Mouse (Mus musculus) layer of hippocampus, postnatal 10 days (tissue): ENCODE measurements around the gene Olfr866. TPM values are rescaled to one million over a fixed set of nuclear protein-coding genes. Genes with fewer than 3 reads are reported as not detected.

ENCODE experiments used
- DNase-seq, 2 experiments: peaks; one replicate each; pipeline ENCODE4 v3.0.0; 2021; ENCODE audit warnings: low spot score in 2 of 2
- long read RNA-seq: library from polyadenylated mRNA; stranded (forward); transcript quantifications from one replicate; pipeline ENCODE4 v2.0.0, GENCODE M21; 2023
- microRNA-seq, 2 experiments: library from miRNA; unstranded; fragments of <30 nt; microRNA quantifications; one replicate each; pipeline ENCODE4 v1.2.0; 2021
- total RNA-seq, 2 experiments: library from RNA; stranded (reverse); gene quantifications; 2 replicates each; pipeline ENCODE4 v1.2.3; 2021

Gene Olfr866
- not detected for total RNA-seq
- long read RNA-seq: 0 reads

DNA sequence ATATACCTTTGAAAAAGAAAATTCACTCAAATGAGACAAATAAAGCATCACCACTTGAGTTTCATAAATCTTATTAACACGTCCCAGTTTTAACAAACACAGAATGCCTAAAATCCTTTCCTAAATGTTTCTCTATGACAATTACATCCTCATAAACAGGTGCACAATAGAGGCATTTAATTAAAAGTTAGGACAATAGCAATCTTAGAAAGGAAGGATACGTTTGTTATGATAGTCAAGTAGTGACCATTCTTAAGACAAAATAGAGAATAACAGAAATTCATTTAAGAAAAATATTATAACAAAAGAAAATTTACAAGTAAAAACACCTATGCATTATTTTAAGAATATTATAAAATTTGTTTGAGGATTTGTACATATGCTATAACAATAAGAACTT, at the start of gene Olfr866:
Gene Olfr866 (minus strand): TSS at position 101 of the 400 bp plus-strand sequence.
- no peak for DNase-seq

DNA sequence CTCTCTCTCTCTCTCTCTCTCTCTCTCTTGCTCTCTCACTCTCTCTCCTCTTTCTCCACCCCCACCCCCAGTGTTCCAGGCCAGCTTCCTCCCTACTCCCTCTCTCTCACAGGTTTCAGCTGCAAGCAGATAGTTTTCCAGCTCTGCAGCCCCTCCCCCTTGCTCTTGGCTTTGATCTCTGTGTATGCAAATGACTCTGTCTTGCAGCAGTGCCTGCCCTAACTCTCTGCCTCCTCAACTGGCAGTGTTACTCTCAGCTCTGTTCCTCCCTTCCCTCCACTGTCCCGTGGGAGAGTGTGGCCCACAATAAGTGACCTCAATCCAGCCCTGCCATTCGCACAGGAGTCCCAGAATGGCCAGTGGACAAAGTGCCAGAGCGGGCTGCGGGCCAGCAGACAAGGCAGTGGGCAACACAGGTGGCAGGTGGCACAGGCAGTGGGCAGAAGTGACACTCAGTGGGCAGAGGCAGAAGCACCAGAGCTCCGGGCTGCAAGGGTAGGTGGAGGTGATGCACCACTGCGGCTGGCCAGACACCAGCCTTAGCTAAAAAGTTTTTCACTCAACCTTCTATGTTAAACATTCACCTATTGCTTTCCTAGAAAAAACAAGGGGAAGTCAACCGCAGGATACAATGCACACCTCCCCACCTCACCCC, 45.8 kb upstream of the Olfr866 start:
- DNase-seq: no peak

DNA sequence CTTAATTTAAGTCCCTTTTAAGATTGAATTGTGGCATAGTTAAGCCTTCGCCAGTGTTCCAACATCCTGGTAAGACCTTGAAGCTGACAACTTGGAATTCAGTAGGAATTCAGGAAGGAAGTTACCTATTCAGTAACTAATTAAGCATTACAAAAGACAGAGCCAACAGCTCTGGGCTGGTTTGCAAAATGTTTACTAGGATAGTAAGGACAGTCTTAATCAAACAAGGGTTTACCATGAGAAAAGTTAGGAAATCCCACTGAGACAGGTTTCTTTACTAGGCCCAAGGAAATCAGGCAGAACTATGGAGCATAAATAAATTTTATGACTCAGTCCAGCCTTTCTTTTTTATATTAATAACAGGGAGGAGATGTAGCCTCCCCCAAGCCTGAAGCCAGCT, 43.5 kb upstream of the Olfr866 start:
- no peak for DNase-seq

DNA sequence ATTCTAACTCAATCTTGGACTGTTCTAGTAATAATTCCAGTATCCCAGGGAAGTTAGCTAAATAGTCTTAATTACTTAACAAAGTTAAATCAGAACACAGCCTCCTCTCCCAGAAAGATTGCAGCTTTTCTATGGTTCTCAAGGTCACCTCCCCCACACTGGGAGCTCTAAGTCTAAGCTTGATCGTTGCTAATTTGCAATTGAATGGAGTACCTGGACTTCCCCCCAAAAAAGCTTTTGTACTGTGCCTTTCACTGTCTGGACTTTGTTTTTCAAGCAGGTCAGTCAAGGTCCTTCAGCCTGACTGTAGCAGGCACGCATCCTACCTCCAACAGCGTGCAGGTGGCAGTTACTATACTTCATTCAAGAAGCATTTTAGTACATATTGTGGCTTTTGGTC, 42.4 kb upstream of the Olfr866 start:
- no peak for DNase-seq

DNA sequence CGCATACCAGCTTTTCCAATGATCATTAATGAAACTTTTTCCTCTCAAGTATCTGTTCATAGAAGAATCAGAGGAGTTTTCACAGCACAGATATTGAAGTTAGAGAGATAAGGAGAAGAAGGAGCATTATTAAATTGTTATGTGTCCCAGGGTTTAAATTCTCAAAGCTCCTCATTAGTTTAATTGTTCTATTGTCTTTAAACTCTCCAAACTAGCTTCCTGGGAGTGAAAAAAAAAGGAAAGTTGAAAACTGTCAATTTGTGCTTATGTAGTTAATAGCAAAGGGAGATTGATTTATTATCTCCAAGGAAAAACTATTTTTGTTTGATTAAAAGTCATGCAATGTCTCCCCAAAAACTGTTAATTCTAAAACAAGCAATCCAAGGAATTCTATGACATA, 29.6 kb upstream of the Olfr866 start, which contains the start of gene Olfr867:
Gene Olfr867 (minus strand): TSS at position 101 of the 400 bp plus-strand sequence.
- no peak for DNase-seq

DNA sequence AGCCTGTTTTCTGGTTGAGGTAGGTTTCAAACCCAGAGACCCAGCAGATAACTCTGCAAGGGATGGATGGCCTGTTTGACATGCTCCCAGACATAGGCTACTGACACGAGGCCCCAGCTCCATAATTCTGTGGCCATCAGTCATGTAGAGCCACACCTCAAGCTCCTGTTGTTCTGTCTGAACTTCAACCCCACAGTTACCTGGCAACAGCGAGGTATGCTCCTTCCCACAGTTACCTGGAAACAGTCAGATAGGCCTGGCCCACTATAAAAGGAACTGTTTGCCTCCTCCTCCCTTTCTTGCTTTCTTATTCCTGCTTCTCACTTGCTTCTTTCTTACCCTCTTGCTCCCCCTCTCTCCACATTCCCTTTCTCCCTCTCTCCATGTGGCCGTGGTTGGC, 20.1 kb upstream of the Olfr866 start:
- DNase-seq: no peak

Small RNA genes lying within 50 kb of the gene (microRNA-seq; reads per million reads assigned to microRNA genes)
- 0 reads per million in 2 experiments for gene Gm26231
- 0 reads per million in 2 experiments for gene Gm44395

Other genes starting within 250 kb of the Olfr866 start
- gene Olfr58, start 247.8 kb downstream of the Olfr866 start, total RNA-seq: not detected
- not detected for gene Olfr859, start 223.1 kb downstream of the Olfr866 start, total RNA-seq
- gene Olfr860, start 178.3 kb downstream of the Olfr866 start, total RNA-seq: not detected
- gene Olfr862, start 140.0 kb downstream of the Olfr866 start, total RNA-seq: not detected
- gene Olfr77, start 111.2 kb downstream of the Olfr866 start, total RNA-seq: not detected
- not detected for gene Olfr867, start 29.5 kb upstream of the Olfr866 start, total RNA-seq
- gene Olfr868, start 70.6 kb upstream of the Olfr866 start, total RNA-seq: not detected
- gene Olfr869, start 101.0 kb upstream of the Olfr866 start, total RNA-seq: not detected
- gene Olfr870, start 146.0 kb upstream of the Olfr866 start, total RNA-seq: not detected
- not detected for gene Olfr871, start 184.2 kb upstream of the Olfr866 start, total RNA-seq
- gene Olfr872, start 209.1 kb upstream of the Olfr866 start, total RNA-seq: not detected